13 mouse cellular contexts compared by ENCODE assay signal in genomic region chr9:47134479-47134878, GRCm38 (mm10).
"Had no signal": no experiment of that assay in that cellular context is flagged by ENCODE, and none has a peak within 500 bp of the region (broad histone marks: within the 10 kb centered on the region; RNA-seq: fewer than 3 reads in every experiment).

No protein-coding gene starts in this region.

- ATAC-seq: midbrain, embryonic 16.5 days had no signal

- H3K9me3 ChIP-seq: limb, embryonic 13.5 days; midbrain, embryonic 12.5 days; neural tube, embryonic 13.5 days had no signal

- H3K27me3 ChIP-seq: midbrain, embryonic 12.5 days; neural tube, embryonic 13.5 days had no signal

- H3K36me3 ChIP-seq: limb, embryonic 13.5 days; midbrain, embryonic 12.5 days; neural tube, embryonic 13.5 days had no signal

- DNase-seq: kidney, adult 11 months; kidney, adult 9 months; kidney, postnatal 36 days; left cerebral cortex, postnatal 4 days; lung, adult 18-20 months; right cerebral cortex, postnatal 14 days; thymus, postnatal 4 days had no signal

- H3K4me1 ChIP-seq: limb, embryonic 13.5 days; midbrain, embryonic 12.5 days; neural tube, embryonic 13.5 days had no signal

- H3K4me3 ChIP-seq: layer of hippocampus, adult 2 months; limb, embryonic 13.5 days; midbrain, embryonic 12.5 days; neural tube, embryonic 13.5 days had no signal

- H3K4me2 ChIP-seq: limb, embryonic 13.5 days; midbrain, embryonic 12.5 days; neural tube, embryonic 13.5 days had no signal

- H3K27ac ChIP-seq: kidney, postnatal 0 days; layer of hippocampus, adult 2 months; limb, embryonic 13.5 days; midbrain, embryonic 12.5 days; neural tube, embryonic 13.5 days had no signal

- H3K9ac ChIP-seq: limb, embryonic 13.5 days; midbrain, embryonic 12.5 days; neural tube, embryonic 13.5 days had no signal
